Mouse (Mus musculus): Measurements from ENCODE around the gene Xlr3b.

Gene Xlr3b

DNA sequence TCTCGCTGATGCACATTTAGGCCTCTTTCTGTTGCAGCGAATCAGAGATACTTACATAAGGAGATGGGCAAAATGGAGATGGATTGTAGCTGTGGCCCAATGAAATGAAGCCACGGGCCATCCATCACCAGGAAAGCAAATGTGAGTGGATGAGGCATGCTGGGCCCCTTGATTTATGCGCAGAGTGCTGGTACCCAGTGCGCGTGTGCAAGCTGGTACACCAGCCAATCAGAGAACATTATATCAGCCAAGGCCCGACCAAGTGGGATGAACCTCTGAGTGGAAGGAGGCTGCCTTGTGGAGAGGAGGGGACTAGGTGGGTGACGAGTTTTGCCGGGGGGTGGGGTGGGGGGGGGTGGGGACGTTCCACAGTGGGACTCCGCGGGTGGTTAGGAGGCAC is at the start of gene Xlr3b:
Xlr3b (plus strand) TSS at position 274 of the 400 bp plus-strand sequence.
- 89% methylated on average over 12 of the region's 12 CpGs for WGBS

DNA sequence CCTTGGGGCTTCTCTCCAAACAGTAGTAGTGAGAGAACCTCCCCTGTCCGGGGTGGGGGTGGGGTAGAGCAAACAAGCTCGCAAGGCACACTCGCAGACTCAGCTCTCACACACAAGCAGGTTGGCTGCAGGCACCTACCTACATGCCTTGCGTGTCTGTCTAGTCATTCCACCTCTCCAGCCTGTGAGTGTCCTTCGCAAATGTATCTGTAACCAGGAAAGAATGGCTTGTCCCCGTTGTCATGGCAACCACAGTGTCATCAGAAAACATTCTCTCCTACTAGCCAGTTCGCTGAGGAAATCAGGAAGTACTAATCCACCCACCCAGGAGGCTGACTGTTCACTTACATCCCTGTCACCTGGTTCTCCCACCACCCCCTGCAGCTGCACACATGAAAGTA is 48.8 kb upstream of the Xlr3b start:
- WGBS: no CpG with 5 or more reads among the region's 7 CpGs

DNA sequence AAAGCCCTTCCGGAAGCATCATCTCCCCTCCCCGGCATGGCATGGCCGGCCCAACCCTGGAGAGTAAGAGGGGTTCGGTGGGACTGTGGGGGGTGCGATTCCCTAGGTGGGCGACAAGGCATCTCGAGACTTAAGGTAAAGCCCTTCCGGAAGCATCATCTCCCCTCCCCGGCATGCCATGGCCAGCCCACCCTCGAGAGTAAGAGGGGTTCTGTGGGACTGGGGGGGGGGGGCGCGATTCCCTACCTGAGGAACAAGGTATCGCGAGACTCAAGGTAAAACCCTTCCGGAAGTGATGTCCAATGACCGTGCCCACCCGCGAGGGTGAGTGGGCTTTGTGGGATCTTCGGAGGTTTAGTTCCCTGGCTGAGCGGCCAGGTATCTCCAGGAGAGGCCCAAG is 43.5 kb upstream of the Xlr3b start, which contains the start of gene Xlr5b:
Xlr5b (plus strand) TSS at position 301 of the 400 bp plus-strand sequence.
- no CpG with 5 or more reads among the region's 20 CpGs for WGBS

DNA sequence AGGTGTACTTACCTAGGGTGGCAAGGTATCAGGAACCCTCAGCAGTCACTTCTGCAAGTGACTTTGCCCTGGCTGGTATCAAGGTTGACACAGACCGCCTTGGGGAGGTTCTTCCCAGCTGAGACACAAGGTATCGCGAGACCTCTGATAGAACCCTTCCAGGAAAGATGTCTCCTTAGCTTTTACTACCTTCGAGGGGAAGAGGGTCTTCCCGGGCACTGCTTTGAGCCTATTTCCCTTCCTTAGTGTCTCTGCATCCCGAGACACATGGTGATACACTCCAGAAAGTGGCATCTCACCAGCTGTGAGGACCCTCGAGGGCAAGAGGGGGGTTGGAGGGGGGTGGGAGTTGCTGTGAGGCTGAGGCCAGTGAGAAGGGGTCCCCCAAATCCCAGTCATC is 42.7 kb upstream of the Xlr3b start, which contains the start of gene DXBay18:
DXBay18 (minus strand) TSS at position 101 of the 400 bp plus-strand sequence.
- no CpG with 5 or more reads among the region's 7 CpGs for WGBS

DNA sequence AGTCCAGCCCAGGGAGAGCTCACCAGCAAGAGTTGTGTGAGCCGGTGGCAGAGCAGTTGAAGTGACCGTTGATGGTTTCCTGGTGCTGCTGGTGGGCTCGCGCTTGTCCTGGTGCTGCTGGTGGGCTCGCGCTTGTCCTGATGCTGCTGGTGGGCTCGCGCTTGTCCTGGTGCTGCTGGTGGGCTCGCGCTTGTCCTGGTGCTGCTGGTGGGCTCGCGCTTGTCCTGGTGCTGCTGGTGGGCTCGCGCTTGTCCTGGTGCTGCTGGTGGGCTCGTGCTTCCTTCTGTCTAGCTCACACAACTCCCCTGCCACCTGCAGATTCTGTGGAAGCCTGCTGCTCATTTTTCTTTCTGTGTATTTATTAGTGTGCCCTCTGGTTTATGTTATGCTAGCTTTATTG is 15.1 kb upstream of the Xlr3b start, which contains the start of gene Spin2d:
Spin2d (minus strand) TSS at position 101 of the 400 bp plus-strand sequence.
- WGBS: 92% methylated on average over 7 of the region's 15 CpGs

DNA sequence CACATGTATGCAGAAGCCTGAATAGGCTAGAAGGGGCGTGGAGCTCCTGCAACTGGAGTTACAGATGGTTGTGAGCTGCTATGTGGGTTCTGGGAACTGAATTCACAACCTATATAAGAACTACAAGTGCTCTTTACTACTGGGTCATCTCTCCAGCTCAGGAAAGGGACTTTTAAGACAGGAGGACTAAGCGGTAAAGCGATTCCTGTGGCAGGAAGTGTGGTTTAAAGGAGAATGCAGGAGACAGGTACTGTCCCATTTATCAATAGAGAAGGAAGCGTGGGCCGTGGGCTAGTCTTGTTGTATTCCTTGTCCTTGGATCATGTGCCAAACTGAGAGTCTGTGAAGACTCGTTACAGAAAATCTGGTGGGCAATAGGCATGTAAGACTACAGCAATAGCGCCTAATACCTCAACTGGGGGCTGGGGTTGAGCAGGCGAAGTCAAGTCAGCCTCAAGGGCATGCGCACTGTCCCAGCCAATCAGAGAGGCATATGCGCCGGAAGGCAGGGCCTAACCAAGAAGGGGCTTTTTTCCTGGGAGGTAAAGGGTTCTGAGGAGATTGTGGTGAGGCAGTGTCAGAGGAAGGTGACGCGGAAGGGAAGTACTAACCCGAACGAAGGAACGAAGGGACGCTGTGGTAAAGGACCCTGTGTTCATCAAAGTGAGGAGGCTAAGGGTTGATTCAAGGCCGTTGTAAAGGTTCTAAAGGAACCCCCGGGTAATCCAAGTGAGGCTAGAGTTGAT is 22.0 kb downstream of the Xlr3b start, which contains the start of gene Xlr4b:
Xlr4b (plus strand) TSS at position 515 of the 746 bp plus-strand sequence.
- WGBS: 88% methylated on average over 19 of the region's 19 CpGs

DNA sequence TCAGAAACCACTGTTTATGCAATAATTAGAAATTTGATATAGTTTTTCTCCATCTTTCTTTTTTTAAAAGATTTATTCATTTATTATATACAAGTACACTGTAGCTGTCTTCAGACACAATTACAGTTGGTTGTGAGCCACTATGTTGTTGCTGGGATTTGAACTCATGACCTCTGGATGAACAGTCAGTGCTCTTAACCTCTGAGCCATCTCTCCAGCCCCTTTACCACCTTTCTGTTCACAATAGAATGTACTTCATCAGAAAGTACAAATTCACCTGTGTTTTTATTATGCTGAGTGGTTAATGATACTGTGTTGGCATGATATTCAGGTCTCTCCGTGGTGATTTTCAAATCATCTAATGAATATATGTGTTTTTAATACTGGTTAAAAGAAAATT is 33.4 kb downstream of the Xlr3b start:
- 67% methylated on average over 1 of the region's 1 CpGs for WGBS

DNA sequence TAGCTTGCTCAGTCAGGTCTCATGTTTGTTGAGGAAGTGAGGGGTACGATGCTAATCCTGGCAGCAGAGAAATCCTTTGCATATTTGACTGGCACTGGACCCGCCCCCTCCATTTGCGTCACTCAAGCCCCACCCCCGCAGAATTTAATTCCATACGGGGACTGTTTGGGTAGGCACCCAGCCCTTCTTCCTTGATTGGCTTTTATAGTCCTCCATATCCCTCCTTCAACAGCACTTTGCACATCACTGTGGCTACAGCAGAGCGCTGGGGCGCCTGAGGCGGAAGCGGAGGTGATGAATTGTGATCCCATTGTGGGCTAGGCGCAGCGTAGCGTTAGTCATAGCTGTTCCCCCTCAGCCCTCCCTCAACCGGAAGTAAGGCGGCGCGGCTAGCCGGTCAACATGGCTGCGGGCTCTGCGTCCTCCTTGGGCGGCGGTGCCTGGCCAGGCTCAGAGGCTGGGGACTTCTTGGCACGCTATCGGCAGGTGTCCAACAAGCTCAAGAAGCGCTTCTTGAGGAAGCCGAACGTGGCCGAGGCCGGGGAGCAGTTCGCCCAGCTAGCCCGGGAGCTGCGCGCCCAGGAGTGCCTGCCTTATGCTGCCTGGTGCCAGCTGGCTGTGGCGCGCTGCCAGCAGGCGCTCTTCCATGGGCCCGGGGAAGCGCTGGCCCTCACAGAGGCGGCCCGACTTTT is 36.1 kb downstream of the Xlr3b start, which contains the start of gene F8a:
F8a (plus strand) TSS at position 378 of the 692 bp plus-strand sequence.
- WGBS: 3% methylated on average over 33 of the region's 39 CpGs

DNA sequence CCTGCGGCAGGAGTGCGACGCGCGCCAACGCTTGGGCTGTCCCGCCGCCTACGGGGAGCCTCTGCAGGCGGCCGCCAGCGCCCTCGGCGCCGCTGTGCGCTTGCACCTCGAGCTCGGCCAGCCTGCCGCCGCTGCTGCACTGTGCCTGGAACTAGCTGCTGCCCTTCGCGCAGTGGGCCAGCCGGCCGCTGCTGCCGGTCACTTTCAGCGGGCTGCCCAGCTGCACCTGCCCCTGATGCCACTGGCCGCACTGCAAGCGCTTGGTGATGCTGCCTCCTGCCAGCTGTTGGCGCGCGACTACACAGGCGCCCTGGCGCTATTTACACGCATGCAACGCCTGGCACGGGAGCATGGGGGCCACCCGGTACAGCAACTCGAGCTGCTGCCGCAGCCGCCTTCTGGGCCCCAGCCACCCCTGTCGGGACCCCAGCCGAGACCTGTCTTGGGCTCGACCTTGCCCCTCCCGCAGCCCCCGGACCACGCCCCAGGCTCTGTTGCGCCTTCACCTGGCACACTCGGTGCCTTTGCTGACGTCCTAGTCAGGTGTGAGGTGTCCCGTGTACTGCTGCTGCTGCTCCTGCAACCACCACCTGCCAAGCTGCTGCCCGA is 36.7 kb downstream of the Xlr3b start:
- 2% methylated on average over 49 of the region's 51 CpGs for WGBS

DNA sequence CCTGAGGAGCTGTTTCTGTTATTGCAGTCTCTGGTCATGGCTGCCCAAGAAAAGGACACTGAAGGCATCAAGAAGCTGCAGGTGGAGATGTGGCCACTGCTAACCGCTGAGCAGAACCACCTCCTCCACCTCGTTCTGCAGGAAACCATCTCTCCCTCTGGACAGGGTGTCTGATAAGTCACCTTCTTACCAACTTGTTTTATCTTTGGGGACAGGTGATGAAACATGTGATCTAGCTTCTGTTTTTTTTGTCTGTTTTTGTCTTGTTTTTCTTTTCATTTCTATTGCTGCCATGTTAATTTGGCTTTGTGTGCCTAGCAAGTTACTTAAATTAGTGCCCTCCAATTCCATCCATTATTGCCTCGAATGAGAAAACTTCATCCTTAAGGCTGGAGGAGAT is 37.3 kb downstream of the Xlr3b start:
- WGBS: 11% methylated on average over 3 of the region's 3 CpGs

DNA sequence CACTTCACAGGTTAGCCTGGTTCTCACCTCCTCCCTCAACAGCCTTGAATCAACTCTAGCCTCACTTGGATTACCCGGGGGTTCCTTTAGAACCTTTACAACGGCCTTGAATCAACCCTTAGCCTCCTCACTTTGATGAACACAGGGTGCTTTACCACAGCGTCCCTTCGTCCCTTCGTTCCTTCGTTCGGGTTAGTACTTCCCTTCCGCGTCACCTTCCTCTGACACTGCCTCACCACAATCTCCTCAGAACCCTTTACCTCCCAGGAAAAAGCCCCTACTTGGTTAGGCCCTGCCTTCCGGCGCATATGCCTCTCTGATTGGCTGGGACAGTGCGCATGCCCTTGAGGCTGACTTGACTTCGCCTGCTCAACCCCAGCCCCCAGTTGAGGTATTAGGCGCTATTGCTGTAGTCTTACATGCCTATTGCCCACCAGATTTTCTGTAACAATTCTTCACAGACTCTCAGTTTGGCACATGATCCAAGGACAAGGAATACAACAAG is 50.9 kb downstream of the Xlr3b start, which contains the start of gene Xlr4c:
Xlr4c (minus strand) TSS at position 310 of the 505 bp plus-strand sequence.
- WGBS: 92% methylated on average over 14 of the region's 14 CpGs

Measured in cerebral cortex, adult 2 months (tissue).